Mouse (Mus musculus) C2C12 (cell line): ENCODE measurements around the gene Adgrl1. TPM values are rescaled to one million over a fixed set of nuclear protein-coding genes. Genes with fewer than 3 reads are reported as not detected.

Source experiments
- H3K27me3 ChIP-seq: one replicate; pipeline ENCODE4 v1.6.1; 2011; ENCODE audit not compliant: control insufficient read depth, insufficient read depth, insufficient read length
- H3K36me3 ChIP-seq: one replicate; pipeline ENCODE4 v1.6.1; 2011; ENCODE audit not compliant: control insufficient read depth, insufficient read depth
- H3K4me3 ChIP-seq: one replicate; pipeline ENCODE4 v1.5.1; 2011; ENCODE audit warnings: mild to moderate bottlenecking, control low read depth; ENCODE audit not compliant: poor library complexity, insufficient read depth, severe bottlenecking
- H3K79me2 ChIP-seq: one replicate; pipeline ENCODE4 v1.6.1; 2011; ENCODE audit not compliant: control insufficient read depth, insufficient read depth
- H3K79me3 ChIP-seq: one replicate; pipeline ENCODE4 v1.6.1; 2011; ENCODE audit warnings: low read depth, control low read depth
- H3ac ChIP-seq: one replicate; pipeline ENCODE3; 2011; ENCODE audit warnings: low read depth; ENCODE audit not compliant: control insufficient read depth, insufficient read length
- CEBPB ChIP-seq: IDR thresholded peaks from one replicate; pipeline ENCODE4 v1.6.1; 2011; ENCODE audit warnings: low read depth, mild to moderate bottlenecking, control low read depth, moderate library complexity
- CTCF ChIP-seq: IDR thresholded peaks from one replicate; pipeline ENCODE4 v1.5.1; 2011; ENCODE audit not compliant: control insufficient read depth, insufficient read depth, insufficient read length
- FOSL1 ChIP-seq: IDR thresholded peaks from one replicate; pipeline ENCODE4 v1.8.0; 2011; ENCODE audit warnings: mild to moderate bottlenecking, low read length; ENCODE audit not compliant: poor library complexity, insufficient read depth, severe bottlenecking
- MAX ChIP-seq: IDR thresholded peaks from one replicate; pipeline ENCODE4 v1.6.1; 2011; ENCODE audit warnings: mild to moderate bottlenecking, control low read depth
- MYOD1 ChIP-seq: IDR thresholded peaks from one replicate; pipeline ENCODE4 v1.6.1; 2011; ENCODE audit warnings: low read depth; ENCODE audit not compliant: control insufficient read depth, insufficient read length
- MYOG ChIP-seq: IDR thresholded peaks from one replicate; pipeline ENCODE4 v1.6.1; 2011; ENCODE audit not compliant: control insufficient read depth, insufficient read length; ENCODE audit errors: extremely low read depth
- USF1 ChIP-seq: IDR thresholded peaks from one replicate; pipeline ENCODE4 v1.6.1; 2011; ENCODE audit warnings: low read depth, mild to moderate bottlenecking, control low read depth, moderate library complexity
- polyA plus RNA-seq: library from polyadenylated mRNA; unstranded; fragments of >200 nt; fragmentation: generic; extraction: Trizol; gene quantifications from one replicate; pipeline ENCODE4 v1.2.1, GENCODE M21; 2012; ENCODE audit warnings: missing spikeins

Gene Adgrl1
- polyA plus RNA-seq, 1 experiment, result 16.6 TPM

- Histone ChIP-seq H3K79me2 (peaks cover 42% of the 10 kb centered on the region), H3K27me3 (no peaks in the 10 kb centered on the region), H3K79me3 (peaks cover 22% of the 10 kb centered on the region), H3ac (peak overlapping the region; percentile 8), H3K36me3 (peaks cover 7% of the 10 kb centered on the region), H3K4me3 (peak overlapping the region; percentile 28)
- TF ChIP-seq CTCF, result no peak
- no peak for TF ChIP-seq FOSL1
- no peak for TF ChIP-seq MYOD1
- no peak for TF ChIP-seq MYOG
- no peak for TF ChIP-seq USF1
- TF ChIP-seq MAX, result no peak
- TF ChIP-seq CEBPB, result no peak
Measured at GRCm38 (mm10) chr8:83954749-83955105, 54.8 kb downstream of the Adgrl1 start.

- H3K36me3 ChIP-seq, result peaks cover 14% of the 10 kb centered on the region
- H3K4me3 ChIP-seq, result peak within 1 kb of the TSS; percentile 66
- no peaks in the 10 kb centered on the region for H3K27me3 ChIP-seq
- TF ChIP-seq USF1, result no peak
- no peak for TF ChIP-seq MYOD1
- TF ChIP-seq FOSL1, result no peak
- TF ChIP-seq MYOG, result no peak
- TF ChIP-seq CEBPB, result no peak
- TF ChIP-seq MAX, result peak; percentile 38
- peak; percentile 96 for TF ChIP-seq CTCF
- peak within 1 kb of the TSS; percentile 72 for H3ac ChIP-seq
- H3K79me2 ChIP-seq, result peaks cover 48% of the 10 kb centered on the region
- peaks cover 25% of the 10 kb centered on the region for H3K79me3 ChIP-seq
Measured at GRCm38 (mm10) chr8:83955106-83955957, 55.4 kb downstream of the Adgrl1 start, which contains the start of the genes Gm10644 and Asf1b. Gm10644 (minus strand) TSS chr8:83955205. Asf1b (plus strand) TSS chr8:83955507.

GRCm38 (mm10) chr8:83955958-83956218, 56.0 kb downstream of the Adgrl1 start:
- peaks cover 53% of the 10 kb centered on the region for H3K79me2 ChIP-seq
- TF ChIP-seq MYOG (no peak), MAX (no peak), CTCF (no peak), CEBPB (no peak)
- peak overlapping the region; percentile 66 for H3K4me3 ChIP-seq
- peak overlapping the region; percentile 72 for H3ac ChIP-seq
- H3K79me3 ChIP-seq, result peaks cover 27% of the 10 kb centered on the region
- no peaks in the 10 kb centered on the region for H3K27me3 ChIP-seq
- H3K36me3 ChIP-seq, result peaks cover 17% of the 10 kb centered on the region

GRCm38 (mm10) chr8:83956789-83957188, 56.9 kb downstream of the Adgrl1 start:
- peak overlapping the region; percentile 66 for H3K4me3 ChIP-seq
- peaks cover 27% of the 10 kb centered on the region for H3K79me3 ChIP-seq

GRCm38 (mm10) chr8:83964015-83964765, 64.3 kb downstream of the Adgrl1 start:
- H3K36me3 ChIP-seq, result peaks cover 58% of the 10 kb centered on the region
- TF ChIP-seq FOSL1, result no peak
- no peak for TF ChIP-seq MYOG
- no peak for TF ChIP-seq USF1
- no peak for TF ChIP-seq MAX
- H3K79me3 ChIP-seq, result peaks cover 18% of the 10 kb centered on the region
- peaks cover 48% of the 10 kb centered on the region for H3K79me2 ChIP-seq
- no peak overlapping the region for H3K4me3 ChIP-seq
- no peaks in the 10 kb centered on the region for H3K27me3 ChIP-seq
- no peak overlapping the region for H3ac ChIP-seq

More at GRCm38 (mm10) chr8:83956789-83957188, 56.9 kb downstream of the Adgrl1 start:
- Histone ChIP-seq H3ac (peak overlapping the region; percentile 70), H3K27me3 (no peaks in the 10 kb centered on the region), H3K79me2 (peaks cover 62% of the 10 kb centered on the region), H3K36me3 (peaks cover 17% of the 10 kb centered on the region)
- TF ChIP-seq MYOD1, result peak; percentile 50
- TF ChIP-seq CTCF, result no peak

- H3K4me3 ChIP-seq, result no peak overlapping the region
- peaks cover 52% of the 10 kb centered on the region for H3K36me3 ChIP-seq
- TF ChIP-seq MYOD1 (no peak), FOSL1 (no peak), CTCF (no peak), MYOG (no peak), MAX (no peak), CEBPB (no peak)
- H3K27me3 ChIP-seq, result no peaks in the 10 kb centered on the region
- H3K79me3 ChIP-seq, result peaks cover 7% of the 10 kb centered on the region
- peaks cover 13% of the 10 kb centered on the region for H3K79me2 ChIP-seq
- no peak overlapping the region for H3ac ChIP-seq
Measured at GRCm38 (mm10) chr8:83967701-83968100, 67.8 kb downstream of the Adgrl1 start.
